Mouse (Mus musculus) CD4-positive helper T cell, adult 2 months (primary cell): ENCODE data around the gene Asb18.

Experiments
- DNase-seq: peaks from one replicate; pipeline ENCODE4 v3.0.0-alpha.2; 2012; ENCODE audit warnings: low read depth, missing footprints, low spot score

The Asb18 gene

GRCm38 (mm10) chr1:89933028-89933427 is 81.4 kb downstream of the Asb18 start:
- DNase-seq = no peak

GRCm38 (mm10) chr1:89932616-89933015 is 81.8 kb downstream of the Asb18 start:
- DNase-seq = no peak

- no peak for DNase-seq
Measured at GRCm38 (mm10) chr1:89932021-89932423, 82.4 kb downstream of the Asb18 start.

- DNase-seq = no peak
Measured at GRCm38 (mm10) chr1:89931120-89931519, 83.3 kb downstream of the Asb18 start, which contains the start of gene Gbx2. Gene Gbx2 (minus strand): TSS chr1:89931179.

- no peak for DNase-seq
Measured at GRCm38 (mm10) chr1:89930551-89930950, 83.9 kb downstream of the Asb18 start.

GRCm38 (mm10) chr1:89929721-89930505 is 84.6 kb downstream of the Asb18 start:
- no peak for DNase-seq

- no peak for DNase-seq
Measured at GRCm38 (mm10) chr1:89929181-89929580, 85.3 kb downstream of the Asb18 start.

- no peak for DNase-seq
Measured at GRCm38 (mm10) chr1:89928676-89929075, 85.8 kb downstream of the Asb18 start.

GRCm38 (mm10) chr1:89927061-89927661 is 87.3 kb downstream of the Asb18 start:
- DNase-seq = no peak

GRCm38 (mm10) chr1:89926583-89927060 is 87.8 kb downstream of the Asb18 start:
- no peak for DNase-seq

- no peak for DNase-seq
Measured at GRCm38 (mm10) chr1:89925501-89926190, 88.8 kb downstream of the Asb18 start.

GRCm38 (mm10) chr1:89923642-89924020 is 90.8 kb downstream of the Asb18 start:
- no peak for DNase-seq

GRCm38 (mm10) chr1:89922883-89923641 is 91.4 kb downstream of the Asb18 start:
- DNase-seq = no peak

- no peak for DNase-seq
Measured at GRCm38 (mm10) chr1:89922282-89922681, 92.2 kb downstream of the Asb18 start.

GRCm38 (mm10) chr1:89921806-89922205 is 92.7 kb downstream of the Asb18 start:
- no peak for DNase-seq

GRCm38 (mm10) chr1:89919206-89919605 is 95.3 kb downstream of the Asb18 start:
- no peak for DNase-seq

- no peak for DNase-seq
Measured at GRCm38 (mm10) chr1:89918111-89918510, 96.4 kb downstream of the Asb18 start.

GRCm38 (mm10) chr1:89913611-89914010 is 100.9 kb downstream of the Asb18 start:
- DNase-seq = no peak

- DNase-seq = no peak
Measured at GRCm38 (mm10) chr1:89912392-89912791, 102.1 kb downstream of the Asb18 start.

GRCm38 (mm10) chr1:89909796-89910195 is 104.7 kb downstream of the Asb18 start:
- DNase-seq = no peak

- no peak for DNase-seq
Measured at GRCm38 (mm10) chr1:89902641-89903040, 111.8 kb downstream of the Asb18 start.

GRCm38 (mm10) chr1:89902236-89902635 is 112.2 kb downstream of the Asb18 start:
- DNase-seq = no peak
